Mouse (Mus musculus): ENCODE data around the gene Svip.

Svip gene

GRCm38 (mm10) chr7:52005511-52006295 is at the start of gene Svip:
Gene Svip (minus strand): TSS chr7:52006018.
- peak; percentile 97 for DNase-seq

- DNase-seq, result peak; percentile 65
Measured at GRCm38 (mm10) chr7:52037600-52038582, 32.1 kb upstream of the Svip start.

GRCm38 (mm10) chr7:52024050-52024626 is 18.3 kb upstream of the Svip start:
- DNase-seq, result no peak

GRCm38 (mm10) chr7:52022039-52022438 is 16.2 kb upstream of the Svip start:
- DNase-seq, result no peak

- no peak for DNase-seq
Measured at GRCm38 (mm10) chr7:52015628-52016027, 9.8 kb upstream of the Svip start, which contains the start of gene 1700015G11Rik. Gene 1700015G11Rik (minus strand): TSS chr7:52015728.

- DNase-seq, result no peak
Measured at GRCm38 (mm10) chr7:52015180-52015579, 9.4 kb upstream of the Svip start.

- no peak for DNase-seq
Measured at GRCm38 (mm10) chr7:52013457-52013856, 7.6 kb upstream of the Svip start.

- no peak for DNase-seq
Measured at GRCm38 (mm10) chr7:52007138-52007537, 1.3 kb upstream of the Svip start.

GRCm38 (mm10) chr7:52006296-52006630 is 445 bp upstream of the Svip start:
- no peak for DNase-seq

- peak; percentile 72 for DNase-seq
Measured at GRCm38 (mm10) chr7:51991020-51991419, 14.8 kb downstream of the Svip start.

- DNase-seq, result no peak
Measured at GRCm38 (mm10) chr7:51986909-51987308, 18.9 kb downstream of the Svip start.

- DNase-seq, result no peak
Measured at GRCm38 (mm10) chr7:51985763-51986162, 20.1 kb downstream of the Svip start.

GRCm38 (mm10) chr7:51982303-51982702 is 23.5 kb downstream of the Svip start:
- peak; percentile 49 for DNase-seq

- peak; percentile 25 for DNase-seq
Measured at GRCm38 (mm10) chr7:51979271-51979670, 26.5 kb downstream of the Svip start.

GRCm38 (mm10) chr7:51975181-51975580 is 30.6 kb downstream of the Svip start:
- no peak for DNase-seq

GRCm38 (mm10) chr7:51973526-51973925 is 32.3 kb downstream of the Svip start:
- no peak for DNase-seq

GRCm38 (mm10) chr7:51973091-51973490 is 32.7 kb downstream of the Svip start:
- DNase-seq, result no peak

GRCm38 (mm10) chr7:51972252-51972855 is 33.5 kb downstream of the Svip start:
- peak; percentile 72 for DNase-seq

GRCm38 (mm10) chr7:51969379-51969778 is 36.4 kb downstream of the Svip start:
- no peak for DNase-seq

- DNase-seq, result no peak
Measured at GRCm38 (mm10) chr7:51967581-51967980, 38.2 kb downstream of the Svip start.

- no peak for DNase-seq
Measured at GRCm38 (mm10) chr7:51964681-51965080, 41.1 kb downstream of the Svip start.

GRCm38 (mm10) chr7:51962219-51962952 is 43.4 kb downstream of the Svip start:
- no peak for DNase-seq

All from retina, postnatal 1 day (tissue).